Mouse (Mus musculus): Measurements from ENCODE around the gene Prox2. TPM values are rescaled to one million over a fixed set of nuclear protein-coding genes. Genes with fewer than 3 reads are reported as not detected.

Prox2 gene
- total and polyA plus RNA-seq, 2 experiments from 2014 or later, result 1.4 TPM

DNA sequence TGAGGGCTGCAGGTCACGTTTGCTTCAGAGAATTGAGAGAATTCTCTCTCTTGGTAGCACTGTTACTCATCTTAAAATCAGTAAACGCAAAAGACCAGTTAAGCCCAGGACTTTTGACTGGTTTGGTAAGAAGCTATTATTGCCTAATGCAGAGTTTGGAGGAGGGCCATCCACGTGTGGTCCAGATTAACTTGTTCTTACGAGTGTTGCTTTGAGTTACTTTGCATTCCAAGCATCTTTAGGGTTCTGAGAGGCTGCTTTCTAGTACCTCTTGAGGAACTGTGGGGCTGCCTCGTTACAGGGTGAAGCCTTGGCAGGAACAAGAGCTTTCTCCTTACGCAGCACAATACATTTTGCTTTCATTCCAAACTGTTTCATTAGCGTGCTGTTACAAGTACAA is 5.1 kb upstream of the Prox2 start:
- no peak for DNase-seq
- Histone ChIP-seq H3K9me3 (ENCODE audit: low read length) (no peaks in the 10 kb centered on the region), H3K27ac (ENCODE audit: low read depth, low read length) (no peak overlapping the region), H3K4me3 (ENCODE audit: low read depth, low read length) (no peak overlapping the region), H3K9ac (no peak overlapping the region), H3K4me2 (ENCODE audit: low read depth) (no peak overlapping the region), H3K36me3 (ENCODE audit: insufficient read depth) (peaks cover 32% of the 10 kb centered on the region), H3K4me1 (ENCODE audit: insufficient read depth) (peaks cover 15% of the 10 kb centered on the region; the same call in 1 of the 2 replicates), H3K27me3 (ENCODE audit: insufficient read depth, low read length) (no peaks in the 10 kb centered on the region)
- ATAC-seq, result no peak
- 50% methylated on average over 7 of the region's 7 CpGs for WGBS
- no peak for TF ChIP-seq CTCF (IDR thresholded peaks at IDR 0.05; ENCODE audit: low read depth)

DNA sequence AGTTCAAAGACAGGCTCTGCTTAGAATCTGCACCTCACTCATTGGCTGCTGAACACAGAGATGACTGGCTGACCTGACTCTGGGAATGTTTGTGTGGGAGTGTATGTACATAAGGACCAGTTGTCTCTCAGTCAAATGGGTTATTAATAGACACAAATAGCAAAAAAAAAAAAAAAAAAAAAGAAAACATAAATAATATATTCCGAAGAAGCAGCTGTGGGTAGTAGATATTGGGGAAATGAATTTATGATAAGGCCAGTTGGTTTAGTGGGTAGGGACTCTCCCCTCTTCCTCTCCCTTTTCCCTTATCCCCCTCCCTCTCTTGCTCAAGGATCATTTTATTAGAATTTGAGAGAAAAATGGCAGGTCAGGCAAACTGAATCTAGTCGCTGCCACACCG is 3.4 kb upstream of the Prox2 start:
- no peaks in the 10 kb centered on the region for H3K9me3 ChIP-seq (ENCODE audit: low read length)
- H3K36me3 ChIP-seq (ENCODE audit: insufficient read depth), result peaks cover 17% of the 10 kb centered on the region
- no peak overlapping the region for H3K4me2 ChIP-seq (ENCODE audit: low read depth)
- no peaks in the 10 kb centered on the region for H3K27me3 ChIP-seq (ENCODE audit: insufficient read depth, low read length)
- 94% methylated on average over 3 of the region's 3 CpGs for WGBS
- H3K9ac ChIP-seq, result no peak overlapping the region
- H3K4me1 ChIP-seq (ENCODE audit: insufficient read depth), result peaks cover 20% of the 10 kb centered on the region; the same call in 1 of the 2 replicates
- DNase-seq, result no peak
- no peak for ATAC-seq
- no peak overlapping the region for H3K27ac ChIP-seq (ENCODE audit: low read depth, low read length)
- no peak overlapping the region for H3K4me3 ChIP-seq (ENCODE audit: low read depth, low read length)
- TF ChIP-seq CTCF (IDR thresholded peaks at IDR 0.05; ENCODE audit: low read depth), result no peak

DNA sequence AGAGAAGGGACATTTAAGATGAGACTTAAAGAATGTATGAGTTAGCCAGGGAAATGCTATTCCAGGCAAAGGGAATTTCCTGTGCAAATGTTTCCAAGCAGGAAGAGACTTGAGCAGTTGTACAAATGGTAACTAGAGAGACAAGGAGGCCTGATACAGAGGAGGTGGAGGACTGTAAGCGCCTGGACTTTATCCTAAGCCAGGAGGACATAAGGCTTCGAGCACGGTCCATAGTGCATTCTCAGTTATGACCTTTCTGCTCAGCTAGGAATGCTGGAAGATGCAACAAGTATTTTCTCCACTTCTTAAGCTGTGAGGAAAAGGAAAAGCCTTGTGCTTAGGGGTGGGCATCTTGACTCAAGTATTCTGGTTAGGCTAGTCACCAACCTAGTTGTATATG is 2.8 kb upstream of the Prox2 start:
- WGBS, result 95% methylated on average over 3 of the region's 3 CpGs
- TF ChIP-seq CTCF (IDR thresholded peaks at IDR 0.05; ENCODE audit: low read depth), result no peak
- DNase-seq (no peak), ATAC-seq (no peak)
- Histone ChIP-seq H3K9ac (no peak overlapping the region), H3K4me1 (ENCODE audit: insufficient read depth) (peaks cover 20% of the 10 kb centered on the region; the same call in 1 of the 2 replicates), H3K36me3 (ENCODE audit: insufficient read depth) (peaks cover 12% of the 10 kb centered on the region), H3K27ac (ENCODE audit: low read depth, low read length) (no peak overlapping the region), H3K9me3 (ENCODE audit: low read length) (no peaks in the 10 kb centered on the region), H3K4me2 (ENCODE audit: low read depth) (no peak overlapping the region), H3K27me3 (ENCODE audit: insufficient read depth, low read length) (no peaks in the 10 kb centered on the region), H3K4me3 (ENCODE audit: low read depth, low read length) (no peak overlapping the region)

DNA sequence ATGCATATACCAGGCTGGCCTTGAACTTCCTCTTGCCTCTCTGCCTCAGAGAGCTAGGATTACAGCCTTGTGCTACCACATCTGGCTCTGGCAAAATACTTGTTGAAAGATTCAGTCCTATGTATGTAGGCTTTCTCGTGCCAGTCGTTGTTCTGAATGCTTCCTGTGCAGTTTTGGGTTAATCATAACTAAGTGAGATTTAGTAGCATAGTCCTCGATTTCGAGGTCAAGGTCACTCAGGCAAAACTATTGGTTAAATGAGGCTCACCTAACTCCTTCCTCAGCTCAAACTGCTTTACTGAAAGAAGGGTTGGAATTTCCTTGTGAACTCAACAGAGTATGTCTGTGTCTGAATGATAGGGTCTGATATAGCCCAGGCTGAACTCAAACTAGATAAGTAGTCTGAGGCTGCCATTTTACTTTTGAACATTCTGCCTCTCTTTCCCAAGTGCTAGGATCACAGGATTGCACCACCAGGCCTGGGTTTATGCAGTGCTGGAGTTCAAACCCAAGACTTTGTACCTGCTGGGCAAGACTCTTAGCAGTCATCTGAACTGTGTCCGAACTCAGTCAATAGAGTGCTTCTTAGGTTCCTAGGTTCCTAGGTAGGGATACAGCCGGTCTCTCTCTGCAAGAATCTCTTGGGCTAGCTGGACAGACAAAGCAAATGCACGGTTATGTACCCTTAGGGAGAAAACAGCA is 2.1 kb upstream of the Prox2 start:
- peak overlapping the region; percentile 57; the same call in 1 of the 2 replicates for H3K4me2 ChIP-seq (ENCODE audit: low read depth)

DNA sequence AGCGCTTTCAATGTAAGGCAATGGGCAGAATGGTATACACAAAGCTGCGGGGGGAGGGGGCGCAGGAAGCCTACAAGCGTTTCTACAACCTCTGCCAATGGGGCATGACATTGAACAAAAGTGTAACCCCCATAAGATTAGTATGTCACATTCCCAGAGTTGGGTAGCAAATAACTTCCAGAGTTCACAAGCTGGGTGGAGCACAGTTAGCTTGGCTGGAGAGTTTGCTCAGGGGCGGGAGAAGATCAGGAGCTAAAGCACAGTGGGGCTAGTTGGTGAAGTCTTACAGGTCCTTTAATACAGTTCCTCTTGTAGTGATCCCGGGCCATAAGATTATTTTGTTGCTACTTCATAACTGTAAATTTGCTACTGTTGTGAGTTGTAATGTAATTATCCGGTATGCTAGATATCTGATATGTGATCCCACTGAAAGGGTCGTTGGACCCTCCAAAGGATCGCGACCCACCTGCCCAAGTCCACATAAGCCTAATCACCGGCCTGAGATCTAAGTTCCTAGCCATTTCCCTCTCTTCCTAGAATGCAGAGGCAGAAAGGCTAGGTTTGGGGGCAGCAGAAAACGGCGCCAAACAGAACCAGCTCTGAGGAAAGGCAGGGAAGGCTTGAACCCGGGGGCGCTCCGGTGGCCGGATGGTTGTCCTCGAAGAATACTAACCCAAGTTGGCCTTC is 405 bp downstream of the Prox2 start:
- TF ChIP-seq CTCF (IDR thresholded peaks at IDR 0.05; ENCODE audit: low read depth), result no peak
- DNase-seq (no peak), ATAC-seq (no peak)
- H3K4me2 ChIP-seq (ENCODE audit: low read depth), result peak overlapping the region; percentile 57
- H3K36me3 ChIP-seq (ENCODE audit: insufficient read depth), result peaks cover 2% of the 10 kb centered on the region; the same call in 1 of the 2 replicates
- peaks cover 20% of the 10 kb centered on the region; the same call in 1 of the 2 replicates for H3K4me1 ChIP-seq (ENCODE audit: insufficient read depth)
- H3K9ac ChIP-seq, result peak overlapping the region; percentile 97
- peak overlapping the region; percentile 100 for H3K4me3 ChIP-seq (ENCODE audit: low read depth, low read length)
- no peaks in the 10 kb centered on the region for H3K27me3 ChIP-seq (ENCODE audit: insufficient read depth, low read length)
- WGBS, result 12% methylated on average over 18 of the region's 18 CpGs
- peak overlapping the region; percentile 84 for H3K27ac ChIP-seq (ENCODE audit: low read depth, low read length)
- H3K9me3 ChIP-seq (ENCODE audit: low read length), result no peaks in the 10 kb centered on the region

More for the DNA sequence above, 2.1 kb upstream of the Prox2 start:
- WGBS, result 89% methylated on average over 7 of the region's 7 CpGs
- DNase-seq (no peak), ATAC-seq (no peak)
- Histone ChIP-seq H3K9me3 (ENCODE audit: low read length) (no peaks in the 10 kb centered on the region), H3K4me1 (ENCODE audit: insufficient read depth) (peaks cover 20% of the 10 kb centered on the region; the same call in 1 of the 2 replicates), H3K27ac (ENCODE audit: low read depth, low read length) (no peak overlapping the region), H3K27me3 (ENCODE audit: insufficient read depth, low read length) (no peaks in the 10 kb centered on the region), H3K4me3 (ENCODE audit: low read depth, low read length) (no peak overlapping the region), H3K36me3 (ENCODE audit: insufficient read depth) (peaks cover 9% of the 10 kb centered on the region; the same call in 1 of the 2 replicates), H3K9ac (no peak overlapping the region)
- TF ChIP-seq CTCF (IDR thresholded peaks at IDR 0.05; ENCODE audit: low read depth), result no peak

DNA sequence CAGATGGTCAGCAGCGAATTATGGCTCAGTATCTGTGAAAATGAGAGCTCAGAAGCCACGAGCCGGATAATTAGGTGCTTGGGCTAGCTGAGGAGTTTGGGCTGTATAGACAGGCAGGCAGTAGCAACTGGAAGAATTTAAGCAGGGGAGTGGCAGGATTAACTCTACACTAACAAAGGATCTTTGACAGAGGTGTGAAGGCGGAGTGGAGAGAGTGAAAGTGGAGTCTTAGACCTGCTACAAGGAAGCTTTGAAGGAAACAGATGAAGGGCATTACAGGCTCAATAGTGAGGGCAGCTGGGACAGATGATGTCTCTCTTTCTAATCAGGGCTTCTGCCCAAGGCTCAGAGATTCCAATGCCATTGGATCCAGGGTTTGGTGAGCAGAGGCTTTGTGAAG is 1.1 kb downstream of the Prox2 start:
- no peak overlapping the region for H3K27ac ChIP-seq (ENCODE audit: low read depth, low read length)
- no peaks in the 10 kb centered on the region; the same call in 1 of the 2 replicates for H3K36me3 ChIP-seq (ENCODE audit: insufficient read depth)
- H3K27me3 ChIP-seq (ENCODE audit: insufficient read depth, low read length), result no peaks in the 10 kb centered on the region
- WGBS, result 21% methylated on average over 4 of the region's 4 CpGs
- H3K4me1 ChIP-seq (ENCODE audit: insufficient read depth), result peaks cover 20% of the 10 kb centered on the region; the same call in 1 of the 2 replicates
- no peak overlapping the region for H3K9ac ChIP-seq
- ATAC-seq, result no peak
- no peak for TF ChIP-seq CTCF (IDR thresholded peaks at IDR 0.05; ENCODE audit: low read depth)
- no peaks in the 10 kb centered on the region for H3K9me3 ChIP-seq (ENCODE audit: low read length)
- no peak overlapping the region for H3K4me2 ChIP-seq (ENCODE audit: low read depth)
- no peak overlapping the region for H3K4me3 ChIP-seq (ENCODE audit: low read depth, low read length)
- DNase-seq, result no peak

DNA sequence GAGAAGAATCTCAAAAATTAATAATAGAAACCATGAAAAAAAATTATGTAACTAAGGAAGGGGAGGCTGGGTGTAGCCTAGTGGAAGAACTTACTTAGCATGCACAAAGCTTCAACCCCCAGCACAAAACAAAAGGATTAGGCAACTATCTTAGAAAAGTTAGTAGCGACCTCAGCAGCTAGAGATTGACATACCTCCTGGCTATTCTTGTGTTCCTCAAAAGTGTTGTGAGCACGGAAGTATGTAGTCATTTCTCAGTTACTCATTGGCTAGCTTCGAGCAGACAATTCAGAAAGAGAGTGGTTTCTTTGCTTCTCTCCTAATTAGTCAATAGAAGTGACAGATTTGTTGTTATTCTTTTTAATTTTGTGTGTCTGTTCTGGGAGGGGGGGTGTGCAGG is 1.9 kb downstream of the Prox2 start:
- Histone ChIP-seq H3K27me3 (ENCODE audit: insufficient read depth, low read length) (no peaks in the 10 kb centered on the region), H3K36me3 (ENCODE audit: insufficient read depth) (no peaks in the 10 kb centered on the region), H3K9ac (no peak overlapping the region), H3K4me3 (ENCODE audit: low read depth, low read length) (no peak overlapping the region), H3K4me1 (ENCODE audit: insufficient read depth) (peaks cover 20% of the 10 kb centered on the region; the same call in 1 of the 2 replicates), H3K27ac (ENCODE audit: low read depth, low read length) (no peak overlapping the region), H3K4me2 (ENCODE audit: low read depth) (no peak overlapping the region), H3K9me3 (ENCODE audit: low read length) (no peaks in the 10 kb centered on the region)
- ATAC-seq (no peak), DNase-seq (no peak)
- 48% methylated on average over 3 of the region's 3 CpGs for WGBS
- no peak for TF ChIP-seq CTCF (IDR thresholded peaks at IDR 0.05; ENCODE audit: low read depth)

Measured in forebrain, postnatal 0 days (tissue).